Mouse (Mus musculus): ENCODE data around the gene Ccnd3. TPM values are rescaled to one million over a fixed set of nuclear protein-coding genes. Genes with fewer than 3 reads are reported as not detected.

Ccnd3 gene
- polyA plus RNA-seq, 1 experiment = 148 TPM

DNA sequence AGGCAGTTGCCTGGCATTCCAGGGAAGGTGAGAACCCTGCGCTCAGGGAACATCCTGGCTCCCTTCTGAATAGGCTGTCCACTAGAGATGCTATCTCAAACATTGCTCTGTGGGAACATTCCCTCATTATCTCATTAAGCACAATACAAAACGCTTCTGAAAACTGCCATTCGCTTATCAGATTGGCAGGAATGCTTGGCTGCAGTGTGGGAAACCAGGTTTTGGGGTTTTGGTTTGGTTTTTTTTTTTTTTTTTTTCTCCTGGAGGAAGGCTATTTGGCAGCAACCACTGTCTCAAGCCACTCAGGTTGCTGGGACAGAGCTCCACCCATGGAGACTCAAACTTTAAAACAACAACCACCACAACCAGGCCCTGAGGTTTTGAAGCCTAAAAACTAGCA lies 25.0 kb upstream of the Ccnd3 start:
- Histone ChIP-seq H3K36me3 (ENCODE audit: control insufficient read depth, insufficient read depth, low read length) (no peaks in the 10 kb centered on the region), H3K4me1 (ENCODE audit: control insufficient read depth, insufficient read depth, low read length) (peaks cover 7% of the 10 kb centered on the region), H3K4me3 (ENCODE audit: insufficient read depth, low read depth, low read length) (no peak overlapping the region), H3K27me3 (replicated peaks; ENCODE audit: control insufficient read depth, insufficient read depth, low read length) (no peaks in the 10 kb centered on the region), H3K27ac (ENCODE audit: insufficient read depth, low read depth, low read length) (peak overlapping the region; percentile 34; the same call in 1 of the 2 replicates)
- 61% methylated on average over 3 of the region's 3 CpGs for WGBS
- no peak for DNase-seq
- TF ChIP-seq CTCF (conservative IDR thresholded peaks at IDR 0.05; ENCODE audit: insufficient read depth, insufficient read length, low read depth, low read length) (no peak), POLR2A (IDR thresholded peaks at IDR 0.05; ENCODE audit: low read depth, low read length) (no peak)

- no peak for TF ChIP-seq POLR2A (IDR thresholded peaks at IDR 0.05; ENCODE audit: low read depth, low read length)
- TF ChIP-seq CTCF (conservative IDR thresholded peaks at IDR 0.05; ENCODE audit: insufficient read depth, insufficient read length, low read depth, low read length) = peak; percentile 94
Measured at GRCm38 (mm10) chr17:47482401-47482800, 22.4 kb upstream of the Ccnd3 start.

DNA sequence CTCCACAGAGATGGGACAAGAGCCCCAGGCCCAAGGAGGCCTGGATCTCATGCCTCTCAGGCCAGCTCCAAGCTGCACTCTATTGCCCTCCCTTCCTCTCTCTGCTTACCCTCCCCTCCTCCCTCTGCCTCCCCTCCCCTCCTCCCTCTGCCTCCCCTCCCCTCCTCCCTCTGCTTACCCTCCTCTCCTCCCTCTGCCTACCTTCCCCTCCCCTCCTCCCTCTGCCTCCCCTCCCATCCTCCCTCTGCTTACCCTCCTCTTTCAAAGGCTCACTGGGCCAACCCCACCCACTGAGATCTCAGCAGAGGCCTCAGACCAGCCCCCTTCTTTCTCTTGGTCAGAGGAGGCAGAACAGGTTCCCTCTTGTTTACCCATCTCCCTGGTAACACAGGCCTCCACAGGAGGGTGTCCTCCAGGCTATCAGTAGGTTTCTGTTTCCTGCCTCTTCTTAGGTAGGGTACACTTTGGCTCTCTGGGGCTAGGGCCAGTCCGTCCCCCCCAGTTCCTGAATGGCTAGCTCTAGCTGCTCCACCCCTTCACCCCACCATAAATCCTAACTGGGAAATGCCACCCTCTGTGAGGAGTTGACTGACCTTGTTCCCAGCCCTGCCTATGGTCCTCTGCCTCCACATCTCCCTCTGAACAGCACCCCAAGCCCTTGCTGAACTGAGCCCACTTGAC lies 20.5 kb upstream of the Ccnd3 start:
- 48% methylated on average over 1 of the region's 1 CpGs for WGBS
- Histone ChIP-seq H3K36me3 (ENCODE audit: control insufficient read depth, insufficient read depth, low read length) (no peaks in the 10 kb centered on the region), H3K4me3 (ENCODE audit: insufficient read depth, low read depth, low read length) (no peak overlapping the region), H3K27me3 (replicated peaks; ENCODE audit: control insufficient read depth, insufficient read depth, low read length) (no peaks in the 10 kb centered on the region), H3K27ac (ENCODE audit: insufficient read depth, low read depth, low read length) (peak overlapping the region; percentile 93), H3K4me1 (ENCODE audit: control insufficient read depth, insufficient read depth, low read length) (peaks cover 7% of the 10 kb centered on the region)
- no peak for TF ChIP-seq CTCF (conservative IDR thresholded peaks at IDR 0.05; ENCODE audit: insufficient read depth, insufficient read length, low read depth, low read length)
- TF ChIP-seq POLR2A (IDR thresholded peaks at IDR 0.05; ENCODE audit: low read depth, low read length) = no peak
- DNase-seq = peak; percentile 73

More at GRCm38 (mm10) chr17:47482401-47482800, 22.4 kb upstream of the Ccnd3 start:
- peak; percentile 77 for DNase-seq
- WGBS = 49% methylated on average over 2 of the region's 2 CpGs
- Histone ChIP-seq H3K27me3 (replicated peaks; ENCODE audit: control insufficient read depth, insufficient read depth, low read length) (no peaks in the 10 kb centered on the region), H3K4me1 (ENCODE audit: control insufficient read depth, insufficient read depth, low read length) (peaks cover 7% of the 10 kb centered on the region), H3K27ac (ENCODE audit: insufficient read depth, low read depth, low read length) (no peak overlapping the region), H3K4me3 (ENCODE audit: insufficient read depth, low read depth, low read length) (no peak overlapping the region), H3K36me3 (ENCODE audit: control insufficient read depth, insufficient read depth, low read length) (no peaks in the 10 kb centered on the region)

GRCm38 (mm10) chr17:47484993-47485392 lies 19.9 kb upstream of the Ccnd3 start:
- Histone ChIP-seq H3K4me3 (ENCODE audit: insufficient read depth, low read depth, low read length) (no peak overlapping the region), H3K27me3 (replicated peaks; ENCODE audit: control insufficient read depth, insufficient read depth, low read length) (no peaks in the 10 kb centered on the region), H3K27ac (ENCODE audit: insufficient read depth, low read depth, low read length) (peak overlapping the region; percentile 93), H3K36me3 (ENCODE audit: control insufficient read depth, insufficient read depth, low read length) (no peaks in the 10 kb centered on the region), H3K4me1 (ENCODE audit: control insufficient read depth, insufficient read depth, low read length) (peaks cover 7% of the 10 kb centered on the region)
- WGBS = 9% methylated on average over 3 of the region's 3 CpGs
- no peak for TF ChIP-seq POLR2A (IDR thresholded peaks at IDR 0.05; ENCODE audit: low read depth, low read length)
- TF ChIP-seq CTCF (conservative IDR thresholded peaks at IDR 0.05; ENCODE audit: insufficient read depth, insufficient read length, low read depth, low read length) = no peak
- DNase-seq = no peak

GRCm38 (mm10) chr17:47485791-47486190 lies 19.1 kb upstream of the Ccnd3 start:
- Histone ChIP-seq H3K4me1 (ENCODE audit: control insufficient read depth, insufficient read depth, low read length) (peaks cover 3% of the 10 kb centered on the region; the same call in 1 of the 2 replicates), H3K27ac (ENCODE audit: insufficient read depth, low read depth, low read length) (no peak overlapping the region), H3K36me3 (ENCODE audit: control insufficient read depth, insufficient read depth, low read length) (no peaks in the 10 kb centered on the region), H3K4me3 (ENCODE audit: insufficient read depth, low read depth, low read length) (no peak overlapping the region), H3K27me3 (replicated peaks; ENCODE audit: control insufficient read depth, insufficient read depth, low read length) (no peaks in the 10 kb centered on the region)
- 65% methylated on average over 3 of the region's 3 CpGs for WGBS
- DNase-seq = no peak
- TF ChIP-seq CTCF (conservative IDR thresholded peaks at IDR 0.05; ENCODE audit: insufficient read depth, insufficient read length, low read depth, low read length) (no peak), POLR2A (IDR thresholded peaks at IDR 0.05; ENCODE audit: low read depth, low read length) (no peak)

- WGBS = 79% methylated on average over 9 of the region's 9 CpGs
- Histone ChIP-seq H3K4me1 (ENCODE audit: control insufficient read depth, insufficient read depth, low read length) (peaks cover 10% of the 10 kb centered on the region), H3K27me3 (replicated peaks; ENCODE audit: control insufficient read depth, insufficient read depth, low read length) (no peaks in the 10 kb centered on the region), H3K36me3 (ENCODE audit: control insufficient read depth, insufficient read depth, low read length) (no peaks in the 10 kb centered on the region; the same call in 1 of the 2 replicates), H3K27ac (ENCODE audit: insufficient read depth, low read depth, low read length) (no peak overlapping the region), H3K4me3 (ENCODE audit: insufficient read depth, low read depth, low read length) (no peak overlapping the region)
- DNase-seq = no peak
- TF ChIP-seq POLR2A (IDR thresholded peaks at IDR 0.05; ENCODE audit: low read depth, low read length) = no peak
- TF ChIP-seq CTCF (conservative IDR thresholded peaks at IDR 0.05; ENCODE audit: insufficient read depth, insufficient read length, low read depth, low read length) = peak; percentile 34; the same call in 1 of the 2 replicates
Measured at GRCm38 (mm10) chr17:47490791-47491190, 14.1 kb upstream of the Ccnd3 start.

GRCm38 (mm10) chr17:47492731-47493130 lies 12.1 kb upstream of the Ccnd3 start:
- TF ChIP-seq CTCF (conservative IDR thresholded peaks at IDR 0.05; ENCODE audit: insufficient read depth, insufficient read length, low read depth, low read length) (no peak), POLR2A (IDR thresholded peaks at IDR 0.05; ENCODE audit: low read depth, low read length) (no peak)
- 49% methylated on average over 6 of the region's 6 CpGs for WGBS

More at GRCm38 (mm10) chr17:47492731-47493130, 12.1 kb upstream of the Ccnd3 start:
- no peak overlapping the region for H3K4me3 ChIP-seq (ENCODE audit: insufficient read depth, low read depth, low read length)
- peak; percentile 34 for DNase-seq
- H3K36me3 ChIP-seq (ENCODE audit: control insufficient read depth, insufficient read depth, low read length) = no peaks in the 10 kb centered on the region; the same call in 1 of the 2 replicates
- peak overlapping the region; percentile 66 for H3K27ac ChIP-seq (ENCODE audit: insufficient read depth, low read depth, low read length)
- peaks cover 10% of the 10 kb centered on the region for H3K4me1 ChIP-seq (ENCODE audit: control insufficient read depth, insufficient read depth, low read length)
- no peaks in the 10 kb centered on the region for H3K27me3 ChIP-seq (replicated peaks; ENCODE audit: control insufficient read depth, insufficient read depth, low read length)
